9 mouse cellular contexts compared by ENCODE assay signal in genomic region chr16:94236226-94237129, GRCm38 (mm10).
DNase-seq lines count a peak whose midpoint lies in the region; TF ChIP-seq lines count a peak whose summit lies in the region.
"Had no signal": no experiment of that assay in that cellular context is flagged by ENCODE, and none has a peak within 500 bp of the region (broad histone marks: within the 10 kb centered on the region; RNA-seq: fewer than 3 reads in every experiment).

No protein-coding gene starts in this region.

- TF ChIP-seq CTCF in MEL (IDR thresholded peaks at IDR 0.05 in 2 of 3, conservative IDR thresholded peaks at IDR 0.05 in 1 of 3; ENCODE audit: control insufficient read depth in 1 of 3, insufficient read depth in 1 of 3, low read depth in 2 of 3, low read length in 3 of 3, poor library complexity in 1 of 3, severe bottlenecking in 1 of 3), result no peak

- TF ChIP-seq RAD21 in MEL (IDR thresholded peaks at IDR 0.05; ENCODE audit: low read depth, low read length), result no peak

- peaks cover 14 to 38% of the 10 kb centered on the region in 2 experiments for H3K4me1 ChIP-seq in MEL (ENCODE audit: control insufficient read depth in 1 of 2, insufficient read depth in 2 of 2, low read length in 2 of 2)
- H3K4me1 ChIP-seq: embryonic facial prominence, embryonic 15.5 days had no signal

- H3K4me3 ChIP-seq in MEL (ENCODE audit: control insufficient read depth in 1 of 2, insufficient read depth in 1 of 2, low read depth in 2 of 2, low read length in 2 of 2), result peak overlapping the region; percentile 12 to 31; a peak in 2 of 4 replicates
- H3K4me3 ChIP-seq: embryonic facial prominence, embryonic 15.5 days; liver, embryonic 15.5 days had no signal

- peak; percentile 83 for DNase-seq in MEL (ENCODE audit: low read depth, low spot score)
- DNase-seq in adrenal gland, postnatal 10 days, result peak; percentile 42
- DNase-seq in frontal cortex, postnatal 36 days (ENCODE audit: low spot score in 2 of 2), result peak; percentile 41 to 61
- peak; percentile 72 for DNase-seq in mesoderm, embryonic 11.5 days (ENCODE audit: low read depth, low spot score)
- DNase-seq in kidney, adult 8-10 months, result no peak
- no peak for DNase-seq in ovary, postnatal 14 days (ENCODE audit: low spot score)
- DNase-seq in spleen, postnatal 10 days (ENCODE audit: low spot score in 2 of 2), result no peak

- no peaks in the 10 kb centered on the region for H3K9me3 ChIP-seq in MEL (replicated peaks; ENCODE audit: insufficient read depth, low read length)
- H3K9me3 ChIP-seq: embryonic facial prominence, embryonic 15.5 days; liver, embryonic 15.5 days had no signal

- no peaks in the 10 kb centered on the region for H3K79me2 ChIP-seq in MEL (ENCODE audit: control insufficient read depth, insufficient read depth, low read length, poor library complexity)

- peak overlapping the region; percentile 38; the same call in 1 of the 2 replicates for H3K27ac ChIP-seq in MEL (ENCODE audit: control insufficient read depth, low read depth, low read length)
- H3K27ac ChIP-seq: embryonic facial prominence, embryonic 15.5 days had no signal

- H3K27me3 ChIP-seq in MEL (ENCODE audit: control insufficient read depth in 1 of 2, insufficient read depth in 2 of 2, low read length in 2 of 2), result no peaks in the 10 kb centered on the region
- H3K27me3 ChIP-seq: embryonic facial prominence, embryonic 15.5 days; liver, embryonic 15.5 days had no signal

- peaks cover 0 to 25% of the 10 kb centered on the region in 2 experiments; a peak in 2 of 4 replicates for H3K36me3 ChIP-seq in MEL (ENCODE audit: control insufficient read depth in 1 of 2, insufficient read depth in 2 of 2, low read length in 2 of 2)
- H3K36me3 ChIP-seq: embryonic facial prominence, embryonic 15.5 days; liver, embryonic 15.5 days had no signal

- peak; percentile 53 to 70 for TF ChIP-seq EP300 in MEL (IDR thresholded peaks at IDR 0.05; ENCODE audit: low read depth in 1 of 2, low read length in 2 of 2)

- TF ChIP-seq POLR2A in MEL (IDR thresholded peaks at IDR 0.05; ENCODE audit: control insufficient read depth in 1 of 2, insufficient read depth in 1 of 2, low read depth in 1 of 2, low read length in 2 of 2, poor library complexity in 1 of 2), result no peak

- H3K9ac ChIP-seq in MEL (ENCODE audit: control insufficient read depth, low read depth, low read length, poor library complexity, severe bottlenecking), result no peak overlapping the region
- H3K9ac ChIP-seq: embryonic facial prominence, embryonic 15.5 days; liver, embryonic 15.5 days had no signal

TF ChIP-seq in MEL, 35 proteins besides CTCF, POLR2A, EP300 and RAD21:
- TF ChIP-seq USF2 (IDR thresholded peaks at IDR 0.05; ENCODE audit: borderline replicate concordance in 1 of 2, insufficient read depth in 1 of 2, low read depth in 1 of 2, low read length in 2 of 2) (no peak), ZKSCAN1 (IDR thresholded peaks at IDR 0.05; ENCODE audit: low read depth, low read length) (no peak), RCOR1 (IDR thresholded peaks at IDR 0.05; ENCODE audit: low read depth, low read length) (peak; percentile 44; the same call in 1 of the 2 replicates), MYB (IDR thresholded peaks at IDR 0.05; ENCODE audit: low read depth, low read length) (no peak), JUND (IDR thresholded peaks at IDR 0.05; ENCODE audit: low read depth, low read length) (peak; percentile 64), ZC3H11A (IDR thresholded peaks at IDR 0.05; ENCODE audit: low read depth, low read length) (no peak), BHLHE40 (IDR thresholded peaks at IDR 0.05; ENCODE audit: borderline replicate concordance, low read depth, low read length) (no peak), UBTF (IDR thresholded peaks at IDR 0.05; ENCODE audit: borderline replicate concordance, insufficient read depth, low read depth, low read length) (no peak), CHD2 (IDR thresholded peaks at IDR 0.05; ENCODE audit: low read length) (no peak), NRF1 (IDR thresholded peaks at IDR 0.05; ENCODE audit: insufficient read depth, low read depth, low read length, poor library complexity, severe bottlenecking) (no peak), HCFC1 (IDR thresholded peaks at IDR 0.05; ENCODE audit: low read depth, low read length) (no peak), SIN3A (IDR thresholded peaks at IDR 0.05; ENCODE audit: low read length) (peak; percentile 1; the same call in 1 of the 2 replicates), POLR2AphosphoS2 (IDR thresholded peaks at IDR 0.05; ENCODE audit: low read length) (no peak), SMC3 (IDR thresholded peaks at IDR 0.05; ENCODE audit: low read depth, low read length) (no peak), MAZ (IDR thresholded peaks at IDR 0.05; ENCODE audit: low read depth, low read length) (no peak), E2F4 (IDR thresholded peaks at IDR 0.05; ENCODE audit: borderline replicate concordance, low read depth, low read length) (no peak), CHD1 (IDR thresholded peaks at IDR 0.05; ENCODE audit: low read depth, low read length) (no peak), MAFK (IDR thresholded peaks at IDR 0.05; ENCODE audit: borderline replicate concordance, low read depth, low read length) (no peak), ZNF384 (IDR thresholded peaks at IDR 0.05; ENCODE audit: low read depth, low read length) (no peak), MAX (IDR thresholded peaks at IDR 0.05; ENCODE audit: low read length) (no peak), NELFE (IDR thresholded peaks at IDR 0.05; ENCODE audit: low read depth, low read length) (no peak), MEF2A (IDR thresholded peaks at IDR 0.05; ENCODE audit: extremely low read depth, insufficient replicate concordance, low read depth, low read length, poor library complexity, severe bottlenecking) (no peak), MYC (IDR thresholded peaks at IDR 0.05; ENCODE audit: low read depth, low read length) (no peak), USF1 (IDR thresholded peaks at IDR 0.05; ENCODE audit: low read depth, low read length) (no peak), GATA1 (IDR thresholded peaks at IDR 0.05; ENCODE audit: low read depth, low read length) (peak; percentile 80), TAL1 (IDR thresholded peaks at IDR 0.05; ENCODE audit: low read length) (peak; percentile 12; the same call in 1 of the 2 replicates), TCF12 (IDR thresholded peaks at IDR 0.05; ENCODE audit: low read depth, low read length) (peak; percentile 69), ETS1 (IDR thresholded peaks at IDR 0.05; ENCODE audit: low read depth, low read length) (peak; percentile 68), TBP (IDR thresholded peaks at IDR 0.05; ENCODE audit: low read depth, low read length) (no peak), ZMIZ1 (IDR thresholded peaks at IDR 0.05; ENCODE audit: low read depth, low read length) (no peak), POLR2AphosphoS5 (IDR thresholded peaks at IDR 0.05; ENCODE audit: borderline replicate concordance, low read depth, low read length) (no peak), ELF1 (IDR thresholded peaks at IDR 0.05; ENCODE audit: low read depth, low read length) (no peak), GABPA (IDR thresholded peaks at IDR 0.05; ENCODE audit: low read depth, low read length) (no peak), MXI1 (IDR thresholded peaks at IDR 0.05; ENCODE audit: low read depth, low read length) (peak; percentile 50; the same call in 1 of the 2 replicates), KAT2A (conservative IDR thresholded peaks at IDR 0.05; ENCODE audit: low read depth, low read length) (no peak)

Comparison
In these comparisons a context has a peak if more than half of its experiments do, and no peak if none do; other contexts are left out.
1. DNase-seq: peak in MEL (single experiment), adrenal gland, postnatal 10 days (single experiment), frontal cortex, postnatal 36 days (2 of 2) and mesoderm, embryonic 11.5 days (single experiment); none in kidney, adult 8-10 months (0 of 2), ovary, postnatal 14 days (single experiment) and spleen, postnatal 10 days (0 of 2).